Mouse (Mus musculus) heart, postnatal 0 days (tissue): ENCODE data around the gene Crb3. TPM values are rescaled to one million over a fixed set of nuclear protein-coding genes. Genes with fewer than 3 reads are reported as not detected.

Experiments
- ATAC-seq: fragments of 200-750 bp; cut with Nextera tagmentation; 2 replicates; pipeline ENCODE4 v1.8.0; 2017; ENCODE audit warnings: low read depth, moderate number of reproducible peaks, moderate library complexity; ENCODE audit not compliant: insufficient read depth
- DNase-seq: peaks from one replicate; pipeline ENCODE4 v3.0.0-alpha.2; 2016; ENCODE audit warnings: low spot score
- H3K27ac ChIP-seq: fragments of 300-500 bp; sonication (generic); 2 replicates; pipeline ENCODE4 v1.5.1; 2014; ENCODE audit warnings: low read depth, mild to moderate bottlenecking
- H3K27me3 ChIP-seq: fragments of 300-500 bp; sonication (generic); 2 replicates; pipeline ENCODE4 v1.6.1; 2014; ENCODE audit warnings: low read length, mixed read lengths; ENCODE audit not compliant: control insufficient read depth, insufficient read depth
- H3K36me3 ChIP-seq: fragments of 300-500 bp; sonication (generic); replicated peaks from 2 replicates; pipeline ENCODE4 v1.6.1; 2014; ENCODE audit warnings: low read length, mixed read lengths; ENCODE audit not compliant: control insufficient read depth, insufficient read depth
- H3K4me1 ChIP-seq: fragments of 300-500 bp; sonication (generic); 2 replicates; pipeline ENCODE4 v1.6.1; 2014; ENCODE audit warnings: antibody characterized with exemption; ENCODE audit not compliant: control insufficient read depth, insufficient read depth
- H3K4me2 ChIP-seq: fragments of 300-500 bp; sonication (generic); 2 replicates; pipeline ENCODE4 v1.6.1; 2014; ENCODE audit warnings: low read depth, mild to moderate bottlenecking, low read length, moderate library complexity
- H3K4me3 ChIP-seq: fragments of 300-500 bp; sonication (generic); 2 replicates; pipeline ENCODE4 v1.5.1; 2014; ENCODE audit warnings: low read depth, low read length
- H3K9ac ChIP-seq: fragments of 300-500 bp; sonication (generic); replicated peaks from 2 replicates; pipeline ENCODE4 v1.6.1; 2014; ENCODE audit warnings: low read depth, low read length, mixed read lengths
- H3K9me3 ChIP-seq: fragments of 300-500 bp; sonication (generic); replicated peaks from 2 replicates; pipeline ENCODE4 v1.6.1; 2016; ENCODE audit warnings: low read length; ENCODE audit not compliant: control insufficient read depth
- CTCF ChIP-seq: IDR thresholded peaks from 2 replicates; pipeline ENCODE4 v1.5.1; 2016; ENCODE audit warnings: antibody characterized with exemption, control low read depth, low read depth
- EP300 ChIP-seq: IDR thresholded peaks from 2 replicates; pipeline ENCODE4 v1.6.1; 2016; ENCODE audit warnings: antibody characterized with exemption, low read depth
- WGBS: fragments of 180-500 bp; shearing (Covaris S2); extraction: QIAGEN DNeasy Blood & Tissue Kit; methylation state at CpG from one replicate; pipeline ENCODE4 v1.1.7; 2014; 5-methylcytosine and 5-hydroxymethylcytosine counted together
- polyA plus RNA-seq: library from polyadenylated mRNA; unstranded; fragments of >200 nt; fragmentation: Nextera tagmentation; extraction: Ambion mirVana; gene quantifications from 2 replicates; pipeline ENCODE4 v1.2.1, GENCODE M21; 2015
- total RNA-seq: library from RNA; depleted of rRNA; stranded (reverse); fragments of >200 nt; gene quantifications from 2 replicates; pipeline ENCODE4 v1.2.3, GENCODE M21; 2014; ENCODE audit warnings: low replicate concordance; rRNA removed

The Crb3 gene
- total RNA-seq (1.7 TPM in 1 of 2 replicates, not detected in the other), polyA plus RNA-seq (0.66 and 0.77 TPM in 2 replicates)

- peak within 1 kb of the TSS; percentile 80 for H3K4me3 ChIP-seq
- peak within 1 kb of the TSS; percentile 87 for H3K27ac ChIP-seq
- TF ChIP-seq EP300 (no peak), CTCF (no peak)
- H3K4me1 ChIP-seq, result peaks cover 18% of the 10 kb centered on the region
- 2% methylated on average over 19 of the region's 22 CpGs for WGBS
- peak within 1 kb of the TSS; percentile 87 for H3K4me2 ChIP-seq
- no peaks in the 10 kb centered on the region for H3K9me3 ChIP-seq
- ATAC-seq (peak; percentile 16; the same call in 1 of the 2 replicates), DNase-seq (peak; percentile 18)
- H3K36me3 ChIP-seq, result peaks cover 8% of the 10 kb centered on the region
- peaks cover 29% of the 10 kb centered on the region for H3K27me3 ChIP-seq
- peak within 1 kb of the TSS; percentile 75 for H3K9ac ChIP-seq
Observed at GRCm38 (mm10) chr17:57058891-57059485, at the start of gene Crb3. TSS of gene Crb3 (plus strand) at chr17:57059105.

- Histone ChIP-seq H3K36me3 (peaks cover 26% of the 10 kb centered on the region), H3K4me2 (peak overlapping the region; percentile 94), H3K4me1 (peaks cover 19% of the 10 kb centered on the region), H3K4me3 (peak overlapping the region; percentile 84), H3K27me3 (no peaks in the 10 kb centered on the region), H3K9ac (peak overlapping the region; percentile 72), H3K27ac (peak overlapping the region; percentile 72), H3K9me3 (no peaks in the 10 kb centered on the region)
- DNase-seq (no peak), ATAC-seq (peak; percentile 28)
- no peak for TF ChIP-seq EP300
- no peak for TF ChIP-seq CTCF
- under 1% methylated on average over 19 of the region's 19 CpGs for WGBS
Observed at GRCm38 (mm10) chr17:57010911-57011235, 48.0 kb upstream of the Crb3 start.

GRCm38 (mm10) chr17:57011236-57012141, 47.4 kb upstream of the Crb3 start, which contains the start of the genes Gtf2f1 and Gm17949:
TSS of gene Gtf2f1 (minus strand) at chr17:57011288.
TSS of gene Gm17949 (plus strand) at chr17:57011469.
- Histone ChIP-seq H3K4me3 (peak within 1 kb of the TSS; percentile 84), H3K4me1 (peaks cover 19% of the 10 kb centered on the region), H3K27me3 (no peaks in the 10 kb centered on the region), H3K4me2 (peak within 1 kb of the TSS; percentile 99), H3K27ac (peak within 1 kb of the TSS; percentile 85), H3K36me3 (peaks cover 20% of the 10 kb centered on the region), H3K9me3 (no peaks in the 10 kb centered on the region), H3K9ac (peak within 1 kb of the TSS; percentile 78)
- under 1% methylated on average over 51 of the region's 51 CpGs for WGBS
- no peak for TF ChIP-seq EP300
- TF ChIP-seq CTCF, result peak; percentile 7; the same call in 1 of the 2 replicates
- peak; percentile 97 for DNase-seq
- peak; percentile 94 for ATAC-seq

- DNase-seq, result no peak
- peaks cover 19% of the 10 kb centered on the region for H3K4me1 ChIP-seq
- 73% methylated on average over 13 of the region's 13 CpGs for WGBS
- no peak overlapping the region for H3K9ac ChIP-seq
- TF ChIP-seq CTCF (no peak), EP300 (no peak)
- H3K4me2 ChIP-seq, result peak overlapping the region; percentile 99
- peaks cover 12% of the 10 kb centered on the region for H3K36me3 ChIP-seq
- H3K27me3 ChIP-seq, result no peaks in the 10 kb centered on the region
- peak overlapping the region; percentile 85; the same call in 1 of the 2 replicates for H3K27ac ChIP-seq
- H3K4me3 ChIP-seq, result peak overlapping the region; percentile 84; the same call in 1 of the 2 replicates
- no peaks in the 10 kb centered on the region for H3K9me3 ChIP-seq
- ATAC-seq, result no peak
Observed at GRCm38 (mm10) chr17:57012245-57012795, 46.6 kb upstream of the Crb3 start.

GRCm38 (mm10) chr17:57019693-57020092, 39.2 kb upstream of the Crb3 start:
- no peak for TF ChIP-seq CTCF
- TF ChIP-seq EP300, result no peak
- 75% methylated on average over 2 of the region's 2 CpGs for WGBS
- no peak for ATAC-seq

More at GRCm38 (mm10) chr17:57019693-57020092, 39.2 kb upstream of the Crb3 start:
- no peak for DNase-seq
- no peaks in the 10 kb centered on the region for H3K27me3 ChIP-seq
- no peaks in the 10 kb centered on the region for H3K9me3 ChIP-seq
- H3K9ac ChIP-seq, result no peak overlapping the region
- no peak overlapping the region for H3K4me2 ChIP-seq
- peaks cover 36% of the 10 kb centered on the region for H3K36me3 ChIP-seq
- H3K4me1 ChIP-seq, result no peaks in the 10 kb centered on the region
- no peak overlapping the region for H3K4me3 ChIP-seq
- no peak overlapping the region for H3K27ac ChIP-seq
